In the genomic region with DNA sequence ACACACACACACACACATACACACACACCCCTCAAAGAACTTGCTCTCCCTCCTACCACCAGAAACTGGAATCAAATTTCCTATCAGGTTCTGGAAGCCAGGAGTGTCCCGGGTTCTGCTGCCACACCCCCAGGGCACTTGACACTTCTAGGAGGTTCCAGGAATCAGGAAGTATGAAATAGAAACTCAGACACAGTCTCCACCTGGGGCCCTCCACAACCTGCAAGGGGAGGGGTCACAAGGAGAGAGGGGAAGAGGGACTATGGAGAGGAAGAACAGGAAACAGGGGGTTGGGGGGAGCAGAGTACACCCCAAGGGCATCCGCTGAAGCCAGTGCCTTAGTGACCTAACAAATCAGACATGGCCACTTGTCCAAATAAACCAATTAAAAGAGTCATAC, we compare ENCODE assay signal across 25 mouse cellular contexts. TPM values are rescaled to one million over a fixed set of nuclear protein-coding genes. Genes with fewer than 3 reads are reported as not detected.
A peak's percentile ranks its signal among the peaks of the same experiment; 100 is the strongest.
DNase-seq lines count a peak whose midpoint lies in the region; ATAC-seq and TF ChIP-seq lines count a peak whose summit lies in the region.
"Had no signal": no experiment of that assay in that cellular context is flagged by ENCODE, and none has a peak within 500 bp of the region (broad histone marks: within the 10 kb centered on the region; RNA-seq: fewer than 3 reads in every experiment).

No protein-coding gene starts in this region.

- 0 out of 2 replicates have a peak, but pooled peaks have one; percentile 51 for ATAC-seq in intestine, embryonic 15.5 days
- ATAC-seq in intestine, postnatal 0 days = no peak
- peak; percentile 36 for ATAC-seq in granulocyte monocyte progenitor cell, adult 5-6 weeks (replicated peaks; ENCODE audit: poor library complexity, severe bottlenecking)
- ATAC-seq in stomach, postnatal 0 days (ENCODE audit: low FRiP score, low TSS enrichment) = peak; percentile 30; the same call in 1 of the 2 replicates
- ATAC-seq: forebrain, embryonic 14.5 days; hindbrain, embryonic 16.5 days; inflammation-experienced regulatory T-cells, adult 6 months had no signal

- 50% methylated on average over 2 of the region's 2 CpGs for WGBS in intestine, embryonic 15.5 days
- WGBS in intestine, postnatal 0 days = 56% methylated on average over 2 of the region's 2 CpGs
- WGBS in bone marrow, adult 2 months = 35% methylated on average over 2 of the region's 2 CpGs
- WGBS in stomach, postnatal 0 days = 59% methylated on average over 2 of the region's 2 CpGs

- no peaks in the 10 kb centered on the region for H3K9me3 ChIP-seq in intestine, embryonic 15.5 days
- H3K9me3 ChIP-seq in intestine, postnatal 0 days (ENCODE audit: control insufficient read depth) = no peaks in the 10 kb centered on the region
- no peaks in the 10 kb centered on the region for H3K9me3 ChIP-seq in stomach, postnatal 0 days (ENCODE audit: control insufficient read depth, low read length)
- H3K9me3 ChIP-seq: heart, embryonic 13.5 days; hindbrain, embryonic 12.5 days had no signal

- TF ChIP-seq POLR2A in bone marrow, adult 2 months (IDR thresholded peaks at IDR 0.05; ENCODE audit: borderline replicate concordance, control insufficient read depth, low read depth, low read length) = no peak

- intact Hi-C loops in gastrocnemius, postnatal 14 days (cut with DNase I; ENCODE audit: low total_unique reads) = no loop called here

- no peak overlapping the region for H3K27ac ChIP-seq in intestine, embryonic 15.5 days
- no peak overlapping the region for H3K27ac ChIP-seq in intestine, postnatal 0 days (ENCODE audit: low read depth, low read length)
- peak overlapping the region; percentile 67 for H3K27ac ChIP-seq in bone marrow, adult 2 months (ENCODE audit: control insufficient read depth, insufficient read depth, low read depth, low read length, poor library complexity)
- H3K27ac ChIP-seq in stomach, postnatal 0 days (replicated peaks) = no peak overlapping the region
- H3K27ac ChIP-seq: gastrocnemius, adult 2 months; heart, adult 2 months; hindbrain, embryonic 12.5 days had no signal

- no peak overlapping the region for H3K4me2 ChIP-seq in intestine, embryonic 15.5 days (replicated peaks)
- no peak overlapping the region for H3K4me2 ChIP-seq in intestine, postnatal 0 days (replicated peaks; ENCODE audit: low read depth)
- no peak overlapping the region for H3K4me2 ChIP-seq in stomach, postnatal 0 days (replicated peaks; ENCODE audit: low read depth)
- H3K4me2 ChIP-seq: heart, embryonic 13.5 days; hindbrain, embryonic 12.5 days had no signal

- no peak for TF ChIP-seq CTCF in intestine, postnatal 0 days (IDR thresholded peaks at IDR 0.05; ENCODE audit: low read depth)
- TF ChIP-seq CTCF in bone marrow, adult 2 months (IDR thresholded peaks at IDR 0.05; ENCODE audit: control insufficient read depth, insufficient read depth, low read length) = no peak
- no peak for TF ChIP-seq CTCF in stomach, postnatal 0 days (IDR thresholded peaks at IDR 0.05; ENCODE audit: low read depth)

- no peak overlapping the region for H3K9ac ChIP-seq in intestine, embryonic 15.5 days
- H3K9ac ChIP-seq in intestine, postnatal 0 days (ENCODE audit: low read depth, low read length) = no peak overlapping the region
- no peak overlapping the region for H3K9ac ChIP-seq in stomach, postnatal 0 days (ENCODE audit: low read length)
- H3K9ac ChIP-seq: heart, embryonic 13.5 days; hindbrain, embryonic 12.5 days had no signal

- no peaks in the 10 kb centered on the region for H3K36me3 ChIP-seq in intestine, embryonic 15.5 days
- no peaks in the 10 kb centered on the region for H3K36me3 ChIP-seq in intestine, postnatal 0 days (ENCODE audit: control insufficient read depth, insufficient read depth)
- no peaks in the 10 kb centered on the region for H3K36me3 ChIP-seq in stomach, postnatal 0 days (ENCODE audit: control insufficient read depth, insufficient read depth, low read length)
- H3K36me3 ChIP-seq: heart, embryonic 13.5 days; hindbrain, embryonic 12.5 days had no signal

- H3K27me3 ChIP-seq in intestine, embryonic 15.5 days (replicated peaks) = no peaks in the 10 kb centered on the region
- H3K27me3 ChIP-seq in intestine, postnatal 0 days (replicated peaks; ENCODE audit: control insufficient read depth, insufficient read depth, low read length) = no peaks in the 10 kb centered on the region
- H3K27me3 ChIP-seq in stomach, postnatal 0 days (ENCODE audit: control insufficient read depth, insufficient read depth, low read length) = no peaks in the 10 kb centered on the region
- H3K27me3 ChIP-seq: heart, embryonic 13.5 days; hindbrain, embryonic 12.5 days had no signal

- DNase-seq in stomach, postnatal 0 days (ENCODE audit: low spot score) = no peak
- no peak for DNase-seq in gastrocnemius, postnatal 14 days
- DNase-seq: adrenal gland, adult 8-10 months; adrenal gland, postnatal 36 days; cerebellum, adult 11 months; cerebellum, adult 8-10 months; cerebellum, postnatal 14 days; gastrocnemius, adult 2 months; gastrocnemius, postnatal 36 days; heart, adult 2 months; heart, postnatal 4 days had no signal

- H3K4me1 ChIP-seq in intestine, embryonic 15.5 days (replicated peaks) = peaks cover 8% of the 10 kb centered on the region; the same call in 1 of the 2 replicates
- no peaks in the 10 kb centered on the region; the same call in 1 of the 2 replicates for H3K4me1 ChIP-seq in intestine, postnatal 0 days (replicated peaks; ENCODE audit: control insufficient read depth, insufficient read depth, low read length)
- H3K4me1 ChIP-seq in bone marrow, adult 2 months (ENCODE audit: control insufficient read depth, insufficient read depth, low read length) = peaks cover 9% of the 10 kb centered on the region
- no peaks in the 10 kb centered on the region for H3K4me1 ChIP-seq in stomach, postnatal 0 days (replicated peaks; ENCODE audit: control insufficient read depth, insufficient read depth)
- H3K4me1 ChIP-seq: hindbrain, embryonic 12.5 days had no signal

- no peak overlapping the region for H3K4me3 ChIP-seq in intestine, embryonic 15.5 days (replicated peaks)
- no peak overlapping the region for H3K4me3 ChIP-seq in intestine, postnatal 0 days (ENCODE audit: low read depth, low read length)
- no peak overlapping the region for H3K4me3 ChIP-seq in bone marrow, adult 2 months (replicated peaks; ENCODE audit: control insufficient read depth, low read depth, low read length)
- no peak overlapping the region for H3K4me3 ChIP-seq in stomach, postnatal 0 days (ENCODE audit: low read depth, low read length)
- H3K4me3 ChIP-seq: gastrocnemius, adult 2 months; heart, adult 2 months; heart, embryonic 13.5 days; hindbrain, embryonic 12.5 days had no signal

- TF ChIP-seq EP300 in stomach, postnatal 0 days (optimal IDR thresholded peaks at IDR 0.05) = no peak

RNA-seq across cellular contexts. Expression of gene Cxcr1, which starts 13.0 kb away (rescaled TPM):
- polyA plus RNA-seq in intestine, embryonic 15.5 days (2015; fragmentation: Nextera tagmentation; extraction: Ambion mirVana) = not detected in 2 replicates
- not detected in 2 replicates for polyA plus RNA-seq in intestine, postnatal 0 days (2015; fragmentation: Nextera tagmentation; extraction: Ambion mirVana)
- 2.7 TPM in 1 of 2 replicates, not detected in the other for polyA plus RNA-seq in bone marrow, adult 2 months (2011; ENCODE audit: insufficient read depth, insufficient read length, low replicate concordance, missing spikeins)
- total RNA-seq in granulocyte monocyte progenitor cell, adult 5-6 weeks (2014; fragmentation: Nextera tagmentation) = not detected in 2 replicates
- not detected in 2 replicates for total RNA-seq in granulocyte monocyte progenitor cell, adult 5-6 weeks (2017)
- 0.08 TPM in 1 of 2 replicates, not detected in the other for polyA plus RNA-seq in stomach, postnatal 0 days (2015; fragmentation: Nextera tagmentation; extraction: Ambion mirVana)
- total RNA-seq in gastrocnemius, postnatal 14 days (2021) = not detected
- total RNA-seq: adrenal gland, postnatal 36 days; common myeloid progenitor, adult 5-6 weeks; ES-E14; gastrocnemius, adult 2 months; gastrocnemius, postnatal 36 days; heart, adult 2 months; heart, postnatal 4 days had no signal
- polyA plus RNA-seq: brain, embryonic 14.5 days; embryonic facial prominence, embryonic 14.5 days; forebrain, embryonic 14.5 days; heart, adult 2 months; heart, embryonic 13.5 days; heart, postnatal 0 days; hindbrain, embryonic 12.5 days; hindbrain, embryonic 16.5 days; inflammation-experienced regulatory T-cells, adult 6 months had no signal

RNA-seq across cellular contexts. Expression of gene Cxcr2, which starts 27.7 kb away (rescaled TPM):
- 0.24 and 0.35 TPM in 2 replicates for polyA plus RNA-seq in intestine, embryonic 15.5 days (2015; fragmentation: Nextera tagmentation; extraction: Ambion mirVana)
- polyA plus RNA-seq in intestine, postnatal 0 days (2015; fragmentation: Nextera tagmentation; extraction: Ambion mirVana) = 0.07 TPM in 2 replicates
- polyA plus RNA-seq in bone marrow, adult 2 months (2011; ENCODE audit: insufficient read depth, insufficient read length, low replicate concordance, missing spikeins) = 5.0 and 26.1 TPM in 2 replicates
- 7.9 and 8.7 TPM in 2 replicates for total RNA-seq in granulocyte monocyte progenitor cell, adult 5-6 weeks (2014; fragmentation: Nextera tagmentation)
- 9.4 and 10.3 TPM in 2 replicates for total RNA-seq in granulocyte monocyte progenitor cell, adult 5-6 weeks (2017)
- polyA plus RNA-seq in stomach, postnatal 0 days (2015; fragmentation: Nextera tagmentation; extraction: Ambion mirVana) = 0.15 and 0.18 TPM in 2 replicates
- total RNA-seq in gastrocnemius, postnatal 14 days (2021) = not detected
- total RNA-seq: gastrocnemius, postnatal 36 days had no signal
- polyA plus RNA-seq: heart, embryonic 13.5 days; hindbrain, embryonic 12.5 days had no signal

RNA-seq across cellular contexts. Expression of gene Arpc2, which starts 54.4 kb away (rescaled TPM):
- 518 and 584 TPM in 2 replicates for polyA plus RNA-seq in intestine, embryonic 15.5 days (2015; fragmentation: Nextera tagmentation; extraction: Ambion mirVana)
- polyA plus RNA-seq in intestine, postnatal 0 days (2015; fragmentation: Nextera tagmentation; extraction: Ambion mirVana) = 528 and 529 TPM in 2 replicates
- polyA plus RNA-seq in bone marrow, adult 2 months (2011; ENCODE audit: insufficient read depth, insufficient read length, low replicate concordance, missing spikeins) = 95.9 and 150 TPM in 2 replicates
- total RNA-seq in granulocyte monocyte progenitor cell, adult 5-6 weeks (2014; fragmentation: Nextera tagmentation) = 573 and 588 TPM in 2 replicates
- total RNA-seq in granulocyte monocyte progenitor cell, adult 5-6 weeks (2017) = 434 and 584 TPM in 2 replicates
- 585 and 595 TPM in 2 replicates for polyA plus RNA-seq in stomach, postnatal 0 days (2015; fragmentation: Nextera tagmentation; extraction: Ambion mirVana)
- 10 to 100 TPM; 75.2 to 85.6 TPM for total RNA-seq in gastrocnemius, postnatal 14 days (2021)

RNA-seq across cellular contexts. Expression of gene Rufy4, which starts 56.1 kb away (rescaled TPM):
- 0.18 and 0.34 TPM in 2 replicates for polyA plus RNA-seq in intestine, embryonic 15.5 days (2015; fragmentation: Nextera tagmentation; extraction: Ambion mirVana)
- 0.10 TPM in 1 of 2 replicates, not detected in the other for polyA plus RNA-seq in intestine, postnatal 0 days (2015; fragmentation: Nextera tagmentation; extraction: Ambion mirVana)
- 1.1 and 2.6 TPM in 2 replicates for polyA plus RNA-seq in bone marrow, adult 2 months (2011; ENCODE audit: insufficient read depth, insufficient read length, low replicate concordance, missing spikeins)
- 1.4 and 2.0 TPM in 2 replicates for total RNA-seq in granulocyte monocyte progenitor cell, adult 5-6 weeks (2014; fragmentation: Nextera tagmentation)
- 0.30 TPM in 1 of 2 replicates, not detected in the other for total RNA-seq in granulocyte monocyte progenitor cell, adult 5-6 weeks (2017)
- polyA plus RNA-seq in stomach, postnatal 0 days (2015; fragmentation: Nextera tagmentation; extraction: Ambion mirVana) = 0.13 and 0.19 TPM in 2 replicates
- total RNA-seq in gastrocnemius, postnatal 14 days (2021) = under 1 TPM in 1 of 2 experiments, not detected in 1; 0.09 TPM
- total RNA-seq: ES-E14 had no signal
- polyA plus RNA-seq: inflammation-experienced regulatory T-cells, adult 6 months had no signal

RNA-seq across cellular contexts. Expression of gene Tns1, which starts 57.2 kb away (rescaled TPM):
- polyA plus RNA-seq in intestine, embryonic 15.5 days (2015; fragmentation: Nextera tagmentation; extraction: Ambion mirVana) = 23.1 and 29.1 TPM in 2 replicates
- 20.0 and 21.5 TPM in 2 replicates for polyA plus RNA-seq in intestine, postnatal 0 days (2015; fragmentation: Nextera tagmentation; extraction: Ambion mirVana)
- 26.4 and 26.5 TPM in 2 replicates for polyA plus RNA-seq in bone marrow, adult 2 months (2011; ENCODE audit: insufficient read depth, insufficient read length, low replicate concordance, missing spikeins)
- 10.9 and 29.0 TPM in 2 replicates for total RNA-seq in granulocyte monocyte progenitor cell, adult 5-6 weeks (2014; fragmentation: Nextera tagmentation)
- total RNA-seq in granulocyte monocyte progenitor cell, adult 5-6 weeks (2017) = 3.0 and 4.7 TPM in 2 replicates
- 28.8 and 32.7 TPM in 2 replicates for polyA plus RNA-seq in stomach, postnatal 0 days (2015; fragmentation: Nextera tagmentation; extraction: Ambion mirVana)
- 100 to 1,000 TPM; 176 to 217 TPM for total RNA-seq in gastrocnemius, postnatal 14 days (2021)
